In genomic region chr5:64534947-64535346, GRCm38 (mm10) we compare ENCODE assay signal across 16 mouse cellular contexts.
"Had no signal": no experiment of that assay in that cellular context is flagged by ENCODE, and none has a peak within 500 bp of the region (broad histone marks: within the 10 kb centered on the region; RNA-seq: fewer than 3 reads in every experiment).

No protein-coding gene starts in this region.

- H3K36me3 ChIP-seq: lung, embryonic 15.5 days; midbrain, embryonic 13.5 days; midbrain, embryonic 15.5 days; neural tube, embryonic 12.5 days; stomach, embryonic 15.5 days had no signal

- H3K9ac ChIP-seq: lung, embryonic 15.5 days; midbrain, embryonic 13.5 days; midbrain, embryonic 15.5 days; neural tube, embryonic 12.5 days; stomach, embryonic 15.5 days had no signal

- H3K27ac ChIP-seq: lung, embryonic 15.5 days; macrophage; midbrain, embryonic 13.5 days; midbrain, embryonic 15.5 days; neural tube, embryonic 12.5 days; stomach, embryonic 15.5 days; stomach, postnatal 0 days had no signal

- H3K9me3 ChIP-seq: lung, embryonic 15.5 days; midbrain, embryonic 13.5 days; midbrain, embryonic 15.5 days; neural tube, embryonic 12.5 days; stomach, embryonic 15.5 days had no signal

- H3K4me2 ChIP-seq: lung, embryonic 15.5 days; midbrain, embryonic 11.5 days; midbrain, embryonic 13.5 days; midbrain, embryonic 15.5 days; neural tube, embryonic 12.5 days; stomach, embryonic 15.5 days had no signal

- H3K4me1 ChIP-seq: midbrain, embryonic 13.5 days; midbrain, embryonic 15.5 days had no signal

- ATAC-seq: lung, postnatal 0 days; midbrain, embryonic 13.5 days; midbrain, embryonic 15.5 days had no signal

- H3K4me3 ChIP-seq: lung, embryonic 15.5 days; megakaryocyte, embryonic 14.5 days; midbrain, embryonic 13.5 days; midbrain, embryonic 15.5 days; neural tube, embryonic 12.5 days; stomach, embryonic 15.5 days had no signal

- H3K27me3 ChIP-seq: lung, embryonic 15.5 days; megakaryocyte, embryonic 14.5 days; midbrain, embryonic 13.5 days; midbrain, embryonic 15.5 days; neural tube, embryonic 12.5 days; stomach, embryonic 15.5 days had no signal

- DNase-seq: lung, postnatal 14 days; lung, postnatal 36 days; right cerebral cortex, postnatal 14 days; thymus, adult 2 months; thymus, postnatal 25 days; thymus, postnatal 4 days had no signal
